Mouse (Mus musculus): Measurements from ENCODE around the gene Lysmd3.

DNA sequence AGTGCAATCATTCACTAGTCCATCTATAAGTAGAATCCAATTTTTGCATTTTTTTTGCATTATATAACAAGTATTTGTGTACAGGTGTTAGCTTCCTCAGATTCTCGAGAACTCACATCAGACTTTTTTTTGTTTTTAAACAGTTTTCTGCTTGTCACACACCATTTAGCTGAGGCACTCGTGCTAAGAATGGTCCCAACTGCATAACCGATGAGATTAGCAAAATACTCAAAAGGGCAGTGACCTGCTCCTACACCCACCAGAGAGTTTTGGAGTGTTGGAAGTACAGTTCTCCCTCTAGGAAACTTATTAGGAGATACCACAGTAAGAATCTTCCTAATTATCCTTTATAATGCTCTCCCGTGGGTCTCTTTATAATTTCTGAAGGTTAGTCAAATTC lies 52.3 kb downstream of the Lysmd3 start:
- no peak for TF ChIP-seq POLR2A (IDR thresholded peaks at IDR 0.05; ENCODE audit: insufficient read depth, low read depth, low read length)
- no peak for TF ChIP-seq CTCF (IDR thresholded peaks at IDR 0.05)

Data from heart, adult 2 months (tissue).